Comparison of ENCODE assay signal across 33 mouse cellular contexts in genomic region chr9:42004140-42004539, GRCm38 (mm10).
DNase-seq lines count a peak whose midpoint lies in the region; ATAC-seq and TF ChIP-seq lines count a peak whose summit lies in the region.
"Had no signal": no experiment of that assay in that cellular context is flagged by ENCODE, and none has a peak within 500 bp of the region (broad histone marks: within the 10 kb centered on the region; RNA-seq: fewer than 3 reads in every experiment).

No protein-coding gene starts in this region.

- H3K4me1 ChIP-seq in intestine, postnatal 0 days (replicated peaks; ENCODE audit: control insufficient read depth, insufficient read depth, low read length): no peaks in the 10 kb centered on the region; the same call in 1 of the 2 replicates
- H3K4me1 ChIP-seq: heart, embryonic 12.5 days; liver, embryonic 12.5 days; stomach, embryonic 15.5 days had no signal

- ATAC-seq in intestine, postnatal 0 days: peak; percentile 68
- ATAC-seq: forebrain, embryonic 13.5 days; inflammation-experienced regulatory T-cells, adult 6 months; liver, embryonic 12.5 days; midbrain, embryonic 16.5 days; Patski had no signal

- 34% methylated on average over 4 of the region's 4 CpGs for WGBS in intestine, postnatal 0 days

- H3K4me2 ChIP-seq in intestine, postnatal 0 days (replicated peaks; ENCODE audit: low read depth): no peak overlapping the region
- H3K4me2 ChIP-seq: embryonic facial prominence, embryonic 13.5 days; forebrain, embryonic 13.5 days; heart, embryonic 12.5 days; limb, embryonic 12.5 days; liver, embryonic 12.5 days; neural tube, embryonic 13.5 days; stomach, embryonic 15.5 days had no signal

- H3K27me3 ChIP-seq in intestine, postnatal 0 days (replicated peaks; ENCODE audit: control insufficient read depth, insufficient read depth, low read length): no peaks in the 10 kb centered on the region
- H3K27me3 ChIP-seq: embryonic facial prominence, embryonic 13.5 days; forebrain, embryonic 13.5 days; heart, embryonic 12.5 days; liver, embryonic 12.5 days; neural tube, embryonic 13.5 days; Patski; stomach, embryonic 15.5 days had no signal

- peaks cover 12% of the 10 kb centered on the region; the same call in 1 of the 2 replicates for H3K36me3 ChIP-seq in intestine, postnatal 0 days (ENCODE audit: control insufficient read depth, insufficient read depth)
- H3K36me3 ChIP-seq: heart, embryonic 12.5 days; hindbrain, embryonic 10.5 days; limb, embryonic 12.5 days; liver, embryonic 12.5 days; midbrain, embryonic 10.5 days; stomach, embryonic 15.5 days had no signal

- TF ChIP-seq CTCF in intestine, postnatal 0 days (IDR thresholded peaks at IDR 0.05; ENCODE audit: low read depth): no peak

- H3K9me3 ChIP-seq in intestine, postnatal 0 days (ENCODE audit: control insufficient read depth): no peaks in the 10 kb centered on the region
- H3K9me3 ChIP-seq: embryonic facial prominence, embryonic 13.5 days; forebrain, embryonic 13.5 days; heart, embryonic 12.5 days; hindbrain, embryonic 10.5 days; limb, embryonic 12.5 days; liver, embryonic 12.5 days; midbrain, embryonic 10.5 days; neural tube, embryonic 13.5 days; stomach, embryonic 15.5 days had no signal

- no peak overlapping the region for H3K4me3 ChIP-seq in intestine, postnatal 0 days (ENCODE audit: low read depth, low read length)
- H3K4me3 ChIP-seq: embryonic facial prominence, embryonic 13.5 days; erythroblast, embryonic 14.5 days; forebrain, embryonic 13.5 days; heart, embryonic 12.5 days; hindbrain, embryonic 10.5 days; layer of hippocampus, adult 2 months; limb, embryonic 12.5 days; liver, embryonic 12.5 days; midbrain, embryonic 10.5 days; myocyte; neural tube, embryonic 13.5 days; stomach, embryonic 15.5 days had no signal

- DNase-seq in urinary bladder, adult 18-20 months (ENCODE audit: low spot score in 2 of 2): peak; percentile 38 to 50
- no peak for DNase-seq in urinary bladder, adult 2 months (ENCODE audit: low spot score)
- DNase-seq in adrenal gland, postnatal 14 days: peak; percentile 66
- DNase-seq in cerebellum, adult 8-10 months: no peak
- no peak for DNase-seq in right cerebral cortex, adult 2 months (ENCODE audit: low spot score in 2 of 2)
- DNase-seq in cerebellum, adult 18-20 months: no peak
- DNase-seq: cerebellum, adult 11-12 months; cerebellum, postnatal 25 days; gastrocnemius, postnatal 10 days; heart, adult 18-20 months; heart, postnatal 10 days; kidney, adult 9 months; kidney, postnatal 14 days; lung, adult 18-20 months; lung, postnatal 10 days; right cerebral cortex, postnatal 4 days; thymus, adult 2 months had no signal

- H3K9ac ChIP-seq in intestine, postnatal 0 days (ENCODE audit: low read depth, low read length): no peak overlapping the region
- H3K9ac ChIP-seq: embryonic facial prominence, embryonic 13.5 days; forebrain, embryonic 13.5 days; heart, embryonic 12.5 days; limb, embryonic 12.5 days; liver, embryonic 12.5 days; neural tube, embryonic 13.5 days; stomach, embryonic 15.5 days had no signal

- no peak overlapping the region for H3K27ac ChIP-seq in intestine, postnatal 0 days (ENCODE audit: low read depth, low read length)
- H3K27ac ChIP-seq: embryonic facial prominence, embryonic 13.5 days; forebrain, embryonic 13.5 days; hindbrain, embryonic 10.5 days; layer of hippocampus, adult 2 months; liver, embryonic 12.5 days; midbrain, embryonic 10.5 days; neural tube, embryonic 13.5 days; stomach, embryonic 15.5 days had no signal

Comparison
In these comparisons a context has a peak if more than half of its experiments do, and no peak if none do; other contexts are left out.
1. DNase-seq: peak in urinary bladder, adult 18-20 months (2 of 2) and adrenal gland, postnatal 14 days (single experiment); none in urinary bladder, adult 2 months (single experiment), cerebellum, adult 8-10 months (single experiment), right cerebral cortex, adult 2 months (0 of 2) and cerebellum, adult 18-20 months (0 of 2).